Mouse (Mus musculus): ENCODE results near the gene Snorc. TPM values are rescaled to one million over a fixed set of nuclear protein-coding genes. Genes with fewer than 3 reads are reported as not detected.
"Not testable (repeated sequence)": the region's sequence is repeated elsewhere in the genome, so short reads cannot be mapped to it uniquely, and the experiment has no call there.

Gene Snorc
- not detected for total RNA-seq (2021)
- long read RNA-seq, experiment 1, result 0 reads
- long read RNA-seq, experiment 2, result 0 reads

DNA sequence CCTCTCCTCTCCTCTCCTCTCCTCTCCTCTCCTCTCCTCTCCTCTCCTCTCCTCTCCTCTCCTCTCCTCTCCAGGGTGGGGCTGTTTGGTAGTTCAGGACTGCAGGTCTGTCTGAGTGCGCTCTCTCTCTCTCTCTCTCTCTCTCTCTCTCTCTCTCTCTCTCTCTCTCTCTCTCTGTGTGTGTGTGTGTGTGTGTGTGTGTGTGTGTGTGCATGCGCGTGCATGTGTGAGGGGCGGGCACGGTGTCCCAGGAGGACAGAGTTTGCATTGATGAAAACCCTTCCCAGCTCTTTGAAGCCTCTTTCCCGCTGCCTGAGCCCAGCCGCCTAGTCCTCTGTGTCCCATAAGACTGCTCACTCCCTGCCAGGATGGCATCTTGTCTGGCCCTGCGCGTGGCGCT is at the start of gene Snorc:
TSS of gene Snorc (plus strand) at position 301 of the 400 bp plus-strand sequence.
- intact Hi-C loops (cut with DNase I); DNase-seq: not testable (repeated sequence)

DNA sequence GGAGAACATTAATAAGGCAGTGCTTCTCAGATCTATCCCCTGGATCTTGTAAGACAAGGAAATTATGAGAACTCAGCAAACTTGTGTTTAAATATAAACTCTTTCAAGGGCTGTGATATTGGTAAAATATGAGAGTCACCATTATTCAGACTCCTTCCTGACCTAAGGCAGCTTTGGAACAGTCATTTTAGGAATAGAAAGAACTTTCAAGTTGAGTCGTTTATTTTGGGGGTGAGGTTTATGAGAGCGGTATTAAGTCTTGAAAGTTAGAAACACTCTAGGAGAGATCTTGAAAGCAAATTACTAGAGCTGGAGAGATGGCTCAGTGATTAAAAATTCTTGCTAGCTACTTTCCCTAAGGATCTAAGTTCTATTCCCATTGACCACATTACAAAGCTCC is 34.9 kb upstream of the Snorc start:
- no peak for DNase-seq
- intact Hi-C loops (cut with DNase I), result no loop called here

- DNase-seq, result no peak
- intact Hi-C loops (cut with DNase I), result no loop called here
Measured at GRCm38 (mm10) chr1:87436583-87436982, 33.5 kb upstream of the Snorc start.

- intact Hi-C loops (cut with DNase I), result loop anchor here (2.0 to 10.0 kb wide), 3 partner anchors 273 to 497 kb away; partner anchors contain the start of gene Atg16l1
- DNase-seq, result peak in 1 of 2 experiments; percentile 29
Measured at GRCm38 (mm10) chr1:87447183-87448104, 22.6 kb upstream of the Snorc start.

GRCm38 (mm10) chr1:87449432-87449831 is 20.6 kb upstream of the Snorc start:
- DNase-seq, result no peak
- intact Hi-C loops (cut with DNase I), result loop anchor here (5.0 to 10.0 kb wide), 2 partner anchors 308 to 495 kb away; partner anchors contain the start of gene Atg16l1

DNA sequence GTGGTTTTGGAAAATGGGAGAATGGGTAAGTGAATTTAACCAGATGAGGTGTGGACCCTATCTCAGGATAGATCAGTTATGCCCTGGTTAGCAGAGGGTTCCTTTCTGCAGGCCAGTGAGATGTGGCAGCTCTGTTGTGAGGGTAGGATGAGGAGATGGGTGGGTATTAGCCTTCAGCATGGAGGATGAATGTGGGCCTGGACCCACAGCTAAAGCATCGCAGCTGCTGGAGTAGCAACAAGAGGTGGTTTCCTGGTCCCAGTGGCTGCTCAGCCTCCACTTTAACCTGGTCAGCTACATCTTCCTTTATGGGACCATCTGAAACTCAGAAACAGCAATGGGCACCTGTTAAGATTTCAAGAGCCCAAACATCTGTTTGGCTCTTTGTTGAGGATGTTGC is 13.6 kb upstream of the Snorc start:
- intact Hi-C loops (cut with DNase I), result loop anchor here (5.0 kb wide), 1 partner anchor 151 kb away; no protein-coding TSS in a partner anchor

DNA sequence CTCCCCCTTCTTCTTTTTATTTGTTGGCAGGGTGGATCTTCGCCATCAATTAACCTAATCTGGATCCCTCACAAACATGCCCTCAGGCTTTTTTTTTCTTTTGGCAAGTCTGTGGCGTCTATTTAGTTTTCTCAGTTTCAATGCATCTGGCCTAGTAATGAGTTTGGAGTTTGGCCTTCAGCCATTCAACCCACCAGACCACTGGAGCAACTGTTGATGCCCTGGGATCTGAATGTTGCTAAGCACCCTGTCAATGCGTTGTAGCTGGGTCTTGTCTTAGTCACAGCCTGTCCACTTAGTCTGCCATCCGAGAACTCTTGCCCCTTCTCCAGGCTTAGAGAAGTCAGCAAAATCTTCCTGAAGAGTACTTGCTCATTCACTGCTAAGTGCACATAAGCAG is 12.0 kb upstream of the Snorc start:
- intact Hi-C loops (cut with DNase I), result loop anchor here (5.0 kb wide), 1 partner anchor 149 kb away; no protein-coding TSS in a partner anchor
- no peak for DNase-seq

More for the DNA sequence above, 13.6 kb upstream of the Snorc start:
- DNase-seq, result no peak

GRCm38 (mm10) chr1:87459856-87460255 is 10.2 kb upstream of the Snorc start:
- intact Hi-C loops (cut with DNase I), result loop anchor here (5.0 kb wide), 1 partner anchor 147 kb away; no protein-coding TSS in a partner anchor

GRCm38 (mm10) chr1:87467469-87467868 is 2.6 kb upstream of the Snorc start:
- intact Hi-C loops (cut with DNase I), result no loop called here
- no peak for DNase-seq

More at GRCm38 (mm10) chr1:87459856-87460255, 10.2 kb upstream of the Snorc start:
- DNase-seq, result not testable (repeated sequence)

DNA sequence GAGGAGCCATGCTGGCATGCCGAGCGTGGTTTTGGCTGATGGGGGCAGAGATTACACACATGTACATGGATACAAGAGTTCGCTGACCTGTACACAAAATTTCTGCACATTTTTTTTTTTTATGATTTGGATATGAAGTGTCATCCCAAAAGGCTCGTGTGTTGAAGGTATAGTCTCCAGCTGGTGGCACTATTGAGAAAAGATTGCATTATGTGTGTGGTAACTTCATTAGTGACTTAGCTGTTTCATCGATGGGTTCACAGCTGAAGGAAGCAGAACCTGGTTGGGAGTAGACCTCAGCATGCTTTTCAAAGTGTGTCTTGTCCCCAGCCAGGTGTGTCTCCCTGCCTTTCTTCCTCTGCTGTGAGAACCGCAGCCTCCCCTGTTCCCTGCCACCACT is 1.8 kb upstream of the Snorc start:
- intact Hi-C loops (cut with DNase I), result no loop called here
- no peak for DNase-seq

GRCm38 (mm10) chr1:87471914-87472313 is 1.8 kb downstream of the Snorc start:
- intact Hi-C loops (cut with DNase I), result no loop called here
- no peak for DNase-seq

DNA sequence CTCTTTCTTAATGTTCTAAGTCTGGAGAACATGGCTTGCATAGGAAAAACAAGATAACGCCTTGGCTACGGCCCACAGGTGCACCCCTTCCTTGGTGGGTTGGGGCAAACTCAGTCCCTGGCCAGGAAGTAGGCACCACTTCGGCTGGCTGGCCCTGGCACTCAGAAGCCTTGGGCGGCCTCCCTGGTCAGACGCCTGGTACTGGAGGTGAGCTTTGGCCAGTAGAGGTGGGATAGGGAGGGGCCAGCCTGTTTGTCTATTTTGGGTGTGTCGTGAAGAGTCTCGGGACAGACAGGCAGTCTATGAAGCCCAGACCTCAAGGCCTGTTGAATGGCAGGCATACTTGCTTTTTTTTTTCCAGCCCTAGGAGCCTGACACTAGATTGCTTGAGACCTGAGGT is 2.5 kb downstream of the Snorc start:
- intact Hi-C loops (cut with DNase I), result no loop called here
- DNase-seq, result no peak

DNA sequence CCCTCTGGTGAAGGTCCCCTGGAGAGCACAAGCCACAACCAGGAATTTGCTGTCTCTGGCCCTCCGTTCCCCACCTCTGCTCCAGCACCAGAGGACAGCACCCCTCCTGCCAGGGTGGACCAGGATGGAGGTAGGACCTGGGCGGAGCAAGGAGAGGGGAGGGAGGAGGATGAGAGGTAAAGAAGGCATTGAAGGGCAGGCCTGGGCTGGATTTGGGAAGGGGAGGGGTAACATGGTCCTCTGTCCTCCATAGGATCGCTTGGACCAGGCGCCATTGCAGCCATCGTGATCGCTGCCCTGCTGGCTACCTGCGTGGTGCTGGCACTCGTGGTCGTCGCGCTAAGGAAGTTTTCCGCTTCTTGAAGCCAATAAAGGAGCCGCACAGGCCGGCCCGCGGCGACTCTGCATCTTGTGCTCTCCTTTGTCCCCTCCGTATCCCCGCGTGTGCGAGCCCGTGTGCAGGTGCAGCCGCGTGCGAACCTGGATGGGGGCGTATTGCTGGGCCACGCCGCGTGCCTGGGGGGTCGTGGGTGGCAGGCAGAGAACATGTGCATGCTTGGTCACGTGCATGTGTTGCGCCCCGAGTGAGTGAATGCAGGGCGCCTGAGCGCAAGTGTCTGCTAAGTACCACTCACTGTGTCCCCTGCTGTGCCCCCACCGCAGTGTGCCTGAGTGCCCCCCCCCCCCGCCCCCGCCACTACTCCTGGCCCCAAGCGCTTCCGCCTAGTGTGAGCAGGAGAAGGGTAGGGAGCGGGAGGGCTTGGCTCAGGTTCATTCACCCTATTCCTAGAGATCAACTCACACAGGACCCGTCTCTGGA is 5.2 kb downstream of the Snorc start:
- no peak for DNase-seq
- intact Hi-C loops (cut with DNase I), result no loop called here

DNA sequence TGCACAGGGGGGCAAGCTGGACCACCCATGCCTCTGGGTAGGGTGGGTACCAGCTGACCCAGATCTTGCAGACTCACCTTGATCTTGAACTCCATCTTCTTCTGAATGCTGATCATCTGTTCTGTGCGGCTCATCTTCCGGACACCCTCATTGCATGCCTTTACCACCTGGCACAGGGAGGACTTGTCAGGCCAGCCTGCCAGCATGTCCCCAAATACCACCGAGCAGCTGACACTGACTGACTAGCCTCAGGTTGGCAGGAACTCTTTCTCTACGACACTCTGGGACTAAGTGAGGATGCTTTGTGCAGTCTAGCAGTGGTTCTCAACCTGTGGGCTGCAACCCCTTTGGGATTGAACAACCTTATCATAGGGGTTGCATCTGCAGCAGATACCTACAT is 12.5 kb downstream of the Snorc start:
- intact Hi-C loops (cut with DNase I), result no loop called here
- DNase-seq, result no peak

DNA sequence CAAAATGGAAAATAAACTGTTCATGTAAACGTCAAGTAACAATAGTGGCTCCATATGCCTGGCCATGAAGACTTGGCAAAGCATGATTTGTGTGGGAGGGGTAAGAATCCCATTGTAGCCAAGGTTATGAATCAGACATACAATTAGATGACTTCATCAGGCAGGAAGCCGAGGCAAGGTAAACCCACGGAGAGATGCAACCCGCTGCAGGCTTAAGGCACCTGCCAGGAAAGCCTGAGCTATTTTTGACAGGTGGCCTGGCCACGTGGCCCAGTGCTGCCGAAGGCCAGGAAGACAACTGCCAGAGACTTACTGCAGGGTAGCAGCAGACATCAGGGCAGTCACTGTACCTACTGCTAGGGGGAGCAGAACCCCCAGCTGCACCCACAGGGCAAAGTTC is 16.3 kb downstream of the Snorc start:
- intact Hi-C loops (cut with DNase I), result no loop called here
- no peak for DNase-seq

DNA sequence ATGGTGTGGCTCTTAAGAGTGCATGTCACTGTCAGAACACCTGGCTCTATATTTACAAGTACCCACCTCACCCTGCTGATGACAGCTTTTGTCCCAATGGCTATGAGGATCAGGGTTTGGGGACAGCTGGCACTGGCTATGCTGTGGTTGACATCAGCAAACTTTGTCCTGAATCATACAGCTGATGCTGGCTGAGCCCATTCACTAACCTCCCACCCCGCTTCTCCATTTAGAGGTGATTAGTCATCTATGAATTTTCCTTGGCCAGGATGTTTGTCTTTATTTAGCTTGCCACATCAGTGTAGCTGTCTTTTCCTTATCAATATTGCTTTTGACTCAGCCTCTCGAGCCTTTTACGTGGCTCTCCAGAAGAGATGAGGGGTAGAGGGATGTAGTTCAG is 22.2 kb downstream of the Snorc start:
- DNase-seq, result no peak
- intact Hi-C loops (cut with DNase I), result no loop called here

DNA sequence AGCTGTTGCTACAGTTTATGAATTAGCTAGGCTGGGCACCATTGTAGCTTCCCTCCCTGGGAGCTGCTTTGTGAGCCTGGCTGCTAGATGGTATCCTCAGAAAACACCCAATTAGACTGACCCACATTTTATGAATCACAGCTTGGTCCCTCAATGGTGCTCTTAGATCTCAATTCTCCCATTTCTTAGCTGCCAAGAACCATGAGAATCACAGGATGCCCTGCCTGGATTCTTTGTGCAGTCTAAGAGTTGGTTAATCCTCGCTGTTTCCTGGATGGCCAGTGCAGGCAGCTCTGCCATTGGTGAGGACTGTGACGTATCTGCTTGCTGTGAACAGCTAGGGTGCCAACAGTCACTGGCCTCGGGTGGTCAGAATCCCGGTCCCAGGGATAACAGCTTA is 23.5 kb downstream of the Snorc start:
- no peak for DNase-seq
- intact Hi-C loops (cut with DNase I), result no loop called here

DNA sequence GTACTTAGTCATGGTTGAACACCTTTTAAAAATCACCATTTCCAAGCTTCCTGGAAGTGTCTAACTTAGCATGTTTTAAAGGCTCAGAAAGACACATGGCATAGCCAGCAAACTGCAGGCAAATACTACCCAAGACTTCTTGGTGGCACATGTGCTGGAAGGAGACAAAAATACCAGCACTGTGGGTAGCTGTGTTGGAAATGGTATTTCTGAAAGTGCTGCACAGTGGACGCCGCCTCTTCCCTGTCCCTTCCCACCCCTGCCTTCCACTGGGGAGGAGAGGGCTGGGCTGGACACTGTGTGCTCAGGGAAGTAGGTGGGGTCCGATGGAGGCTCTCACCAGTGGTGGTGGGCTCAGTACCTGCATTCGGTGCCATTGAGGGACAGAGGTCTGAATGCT is 35.5 kb downstream of the Snorc start:
- intact Hi-C loops (cut with DNase I), result no loop called here
- DNase-seq, result no peak

DNA sequence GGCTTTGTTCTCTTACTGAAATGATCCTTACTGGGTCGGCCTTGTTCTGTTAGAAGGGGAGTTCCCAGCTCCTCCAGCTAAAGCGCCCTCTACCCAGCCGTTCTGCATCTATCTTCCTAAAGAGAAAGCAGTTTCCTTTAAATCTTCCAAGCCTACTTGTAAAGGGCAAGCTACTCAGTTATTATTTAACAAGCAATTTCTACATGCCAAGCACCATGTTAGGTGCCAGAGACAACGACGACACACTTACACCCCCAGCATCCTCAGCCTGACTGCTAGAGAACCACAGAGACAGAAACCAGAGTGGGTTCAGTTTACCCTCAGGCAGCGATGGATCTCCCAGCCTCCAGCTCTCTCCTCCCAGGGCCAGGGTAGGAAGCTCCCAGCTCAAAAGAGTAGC is 37.8 kb downstream of the Snorc start:
- intact Hi-C loops (cut with DNase I), result no loop called here

GRCm38 (mm10) chr1:87508591-87509560 is 38.8 kb downstream of the Snorc start:
- DNase-seq, result no peak
- intact Hi-C loops (cut with DNase I), result no loop called here

More for the DNA sequence above, 37.8 kb downstream of the Snorc start:
- DNase-seq, result no peak
